Mouse (Mus musculus): ENCODE measurements around the gene Dvl2.

DNA sequence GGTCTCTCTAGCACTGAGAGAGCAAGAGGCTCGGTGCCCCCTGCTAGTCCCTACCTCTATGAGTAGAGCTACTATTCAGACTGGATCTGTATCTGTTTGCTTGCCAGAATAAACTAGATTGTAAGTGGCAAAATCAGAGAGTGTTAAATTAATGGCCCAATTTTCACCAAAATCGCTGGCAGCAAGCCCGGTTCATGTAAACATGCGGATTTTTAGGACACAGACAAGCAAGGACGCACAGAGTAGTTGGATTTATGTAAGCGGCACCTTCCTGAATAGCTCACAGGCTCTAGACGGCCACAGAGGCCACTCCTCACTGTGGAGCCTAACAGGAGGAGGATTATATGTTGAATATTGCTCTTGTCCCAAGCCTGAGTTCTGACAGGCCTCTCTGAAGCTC is 52.8 kb downstream of the Dvl2 start:
- TF ChIP-seq POLR2A (IDR thresholded peaks at IDR 0.05; ENCODE audit: insufficient read depth, low read length) (no peak), CTCF (IDR thresholded peaks at IDR 0.05; ENCODE audit: low read depth, low read length) (no peak), EP300 (IDR thresholded peaks at IDR 0.05; ENCODE audit: insufficient read depth, low read depth, low read length) (no peak)
